Mouse (Mus musculus): Measurements from ENCODE around the gene Cacybp.
A peak's percentile ranks its signal among the peaks of the same experiment; 100 is the strongest.

GRCm38 (mm10) chr1:160212703-160213669, at the start of gene Cacybp:
- TF ChIP-seq MYOG (IDR thresholded peaks at IDR 0.05; ENCODE audit: control insufficient read depth in 1 of 3, insufficient read depth in 1 of 3, insufficient read length in 2 of 3, low read depth in 2 of 3) (no peak), MAX (IDR thresholded peaks at IDR 0.05; ENCODE audit: low read depth) (no peak), CEBPB (IDR thresholded peaks at IDR 0.05; ENCODE audit: insufficient read depth, poor library complexity, severe bottlenecking) (no peak), POLR2A (IDR thresholded peaks at IDR 0.05; ENCODE audit: insufficient read length, low read depth) (peak; percentile 96)
